Mouse (Mus musculus): ENCODE results near the gene D10Jhu81e.

DNA sequence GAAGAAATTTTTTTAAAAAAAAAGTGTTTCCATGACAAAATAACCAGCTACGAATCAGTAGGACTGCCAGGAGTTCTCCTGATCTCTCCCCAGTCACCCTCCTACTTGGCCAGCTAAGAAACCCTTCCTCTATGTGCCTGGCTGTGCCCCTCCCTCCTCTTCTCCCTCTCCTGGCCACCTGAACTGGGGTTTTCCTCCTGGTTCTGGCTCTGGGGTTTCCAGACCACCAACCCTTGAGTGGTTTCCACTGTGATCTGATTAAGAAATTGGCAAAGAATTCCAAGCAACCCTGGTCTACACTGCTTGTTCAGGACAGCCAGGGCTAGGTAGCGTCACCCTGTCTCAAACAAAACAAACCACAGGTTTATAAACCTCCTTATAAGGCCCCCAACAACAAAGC is 40.9 kb downstream of the D10Jhu81e start:
- no peak for TF ChIP-seq GATA1 (IDR thresholded peaks at IDR 0.05; ENCODE audit: low read length)
- no peak for TF ChIP-seq TAL1 (IDR thresholded peaks at IDR 0.05; ENCODE audit: low read length)
